Mouse (Mus musculus): ENCODE measurements around the gene Ift46.
A peak's percentile ranks its signal among the peaks of the same experiment; 100 is the strongest.

The Ift46 gene

GRCm38 (mm10) chr9:44807141-44807540 is 39.4 kb downstream of the Ift46 start:
- no peak for DNase-seq (ENCODE audit: low read depth, low spot score)

- DNase-seq (ENCODE audit: low read depth, low spot score), result no peak
Measured at GRCm38 (mm10) chr9:44807778-44808177, 40.1 kb downstream of the Ift46 start.

- DNase-seq (ENCODE audit: low read depth, low spot score), result no peak
Measured at GRCm38 (mm10) chr9:44810316-44810715, 42.6 kb downstream of the Ift46 start.

GRCm38 (mm10) chr9:44814179-44814578 is 46.5 kb downstream of the Ift46 start:
- no peak for DNase-seq (ENCODE audit: low read depth, low spot score)

- DNase-seq (ENCODE audit: low read depth, low spot score), result no peak
Measured at GRCm38 (mm10) chr9:44817522-44817921, 49.8 kb downstream of the Ift46 start.

- no peak for DNase-seq (ENCODE audit: low read depth, low spot score)
Measured at GRCm38 (mm10) chr9:44819920-44820827, 52.5 kb downstream of the Ift46 start.

- DNase-seq (ENCODE audit: low read depth, low spot score), result no peak
Measured at GRCm38 (mm10) chr9:44826660-44827059, 59.0 kb downstream of the Ift46 start.

GRCm38 (mm10) chr9:44828944-44829343 is 61.2 kb downstream of the Ift46 start:
- no peak for DNase-seq (ENCODE audit: low read depth, low spot score)

- no peak for DNase-seq (ENCODE audit: low read depth, low spot score)
Measured at GRCm38 (mm10) chr9:44830506-44830905, 62.8 kb downstream of the Ift46 start.

GRCm38 (mm10) chr9:44832356-44832755 is 64.6 kb downstream of the Ift46 start:
- no peak for DNase-seq (ENCODE audit: low read depth, low spot score)

- peak; percentile 79 for DNase-seq (ENCODE audit: low read depth, low spot score)
Measured at GRCm38 (mm10) chr9:44836439-44836838, 68.7 kb downstream of the Ift46 start.

- peak; percentile 56 for DNase-seq (ENCODE audit: low read depth, low spot score)
Measured at GRCm38 (mm10) chr9:44841241-44841640, 73.5 kb downstream of the Ift46 start.
